Mouse (Mus musculus) macrophage (primary cell): Measurements from ENCODE around the gene Dop1a. TPM values are rescaled to one million over a fixed set of nuclear protein-coding genes. Genes with fewer than 3 reads are reported as not detected.
A peak's percentile ranks its signal among the peaks of the same experiment; 100 is the strongest.

Experiments
- H3K27ac ChIP-seq: fragments of 350-480 bp; formaldehyde crosslinking; 2 replicates; pipeline ENCODE4 v1.9.0; 2021
- H3K36me3 ChIP-seq: fragments of 350-480 bp; formaldehyde crosslinking; 2 replicates; pipeline ENCODE4 v1.9.0; 2021; ENCODE audit errors: inconsistent target
- H3K4me3 ChIP-seq: fragments of 350-480 bp; formaldehyde crosslinking; 2 replicates; pipeline ENCODE4 v1.9.0; 2021; ENCODE audit errors: inconsistent target
- H3K79me2 ChIP-seq: fragments of 350-480 bp; formaldehyde crosslinking; 2 replicates; pipeline ENCODE4 v1.9.0; 2021; ENCODE audit errors: inconsistent target
- WGBS: methylation state at CpG from one replicate; pipeline ENCODE4 v1.1.7; 2026; ENCODE audit warnings: inconsistent platforms; ENCODE audit not compliant: missing documents; 5-methylcytosine and 5-hydroxymethylcytosine counted together
- polyA plus RNA-seq: library from polyadenylated mRNA; stranded (reverse); fragments of 250-400 nt; gene quantifications from 3 replicates; pipeline ENCODE4 v1.2.4, GENCODE M21; 2018; ENCODE audit warnings: inconsistent platforms

Gene Dop1a
- polyA plus RNA-seq, 1 experiment from 2014 or later = 10.7 TPM

- Histone ChIP-seq H3K4me3 (no peak overlapping the region), H3K27ac (no peak overlapping the region), H3K79me2 (no peaks in the 10 kb centered on the region), H3K36me3 (peaks cover 27% of the 10 kb centered on the region)
- 86% methylated on average over 3 of the region's 3 CpGs for WGBS
Observed at GRCm38 (mm10) chr9:86543451-86543850, 76.5 kb downstream of the Dop1a start.

- Histone ChIP-seq H3K4me3 (no peak overlapping the region), H3K36me3 (peaks cover 35% of the 10 kb centered on the region), H3K27ac (peak overlapping the region; percentile 17; the same call in 1 of the 2 replicates), H3K79me2 (no peaks in the 10 kb centered on the region)
- 0% methylated on average over 1 of the region's 1 CpGs for WGBS
Observed at GRCm38 (mm10) chr9:86544559-86544958, 77.6 kb downstream of the Dop1a start.

GRCm38 (mm10) chr9:86549637-86550162 is 82.7 kb downstream of the Dop1a start:
- Histone ChIP-seq H3K27ac (no peak overlapping the region), H3K4me3 (no peak overlapping the region), H3K79me2 (no peaks in the 10 kb centered on the region), H3K36me3 (peaks cover 61% of the 10 kb centered on the region)
- 95% methylated on average over 5 of the region's 5 CpGs for WGBS

GRCm38 (mm10) chr9:86550717-86551116 is 83.8 kb downstream of the Dop1a start:
- Histone ChIP-seq H3K79me2 (no peaks in the 10 kb centered on the region), H3K27ac (no peak overlapping the region), H3K4me3 (no peak overlapping the region), H3K36me3 (peaks cover 72% of the 10 kb centered on the region)
- WGBS = 96% methylated on average over 3 of the region's 3 CpGs

GRCm38 (mm10) chr9:86553886-86554285 is 86.9 kb downstream of the Dop1a start:
- 91% methylated on average over 9 of the region's 9 CpGs for WGBS
- Histone ChIP-seq H3K79me2 (no peaks in the 10 kb centered on the region), H3K27ac (no peak overlapping the region), H3K36me3 (peaks cover 71% of the 10 kb centered on the region), H3K4me3 (no peak overlapping the region)

- Histone ChIP-seq H3K79me2 (no peaks in the 10 kb centered on the region), H3K27ac (no peak overlapping the region), H3K36me3 (peaks cover 69% of the 10 kb centered on the region), H3K4me3 (no peak overlapping the region)
- 98% methylated on average over 4 of the region's 4 CpGs for WGBS
Observed at GRCm38 (mm10) chr9:86554641-86555040, 87.7 kb downstream of the Dop1a start.

- H3K79me2 ChIP-seq = no peaks in the 10 kb centered on the region
- peaks cover 52% of the 10 kb centered on the region for H3K36me3 ChIP-seq
- H3K4me3 ChIP-seq = no peak overlapping the region
- H3K27ac ChIP-seq = no peak overlapping the region
- 82% methylated on average over 3 of the region's 3 CpGs for WGBS
Observed at GRCm38 (mm10) chr9:86560543-86560942, 93.6 kb downstream of the Dop1a start.

- Histone ChIP-seq H3K79me2 (no peaks in the 10 kb centered on the region; the same call in 1 of the 2 replicates), H3K36me3 (peaks cover 26% of the 10 kb centered on the region), H3K27ac (no peak overlapping the region), H3K4me3 (no peak overlapping the region)
- WGBS = 90% methylated on average over 3 of the region's 3 CpGs
Observed at GRCm38 (mm10) chr9:86569314-86569910, 102.5 kb downstream of the Dop1a start.

GRCm38 (mm10) chr9:86570261-86570890 is 103.4 kb downstream of the Dop1a start:
- H3K36me3 ChIP-seq = peaks cover 17% of the 10 kb centered on the region; the same call in 1 of the 2 replicates
- 91% methylated on average over 10 of the region's 10 CpGs for WGBS
- peak overlapping the region; percentile 62; the same call in 1 of the 2 replicates for H3K4me3 ChIP-seq
- no peak overlapping the region for H3K27ac ChIP-seq
- no peaks in the 10 kb centered on the region; the same call in 1 of the 2 replicates for H3K79me2 ChIP-seq

GRCm38 (mm10) chr9:86570946-86571345 is 104.0 kb downstream of the Dop1a start:
- Histone ChIP-seq H3K79me2 (no peaks in the 10 kb centered on the region; the same call in 1 of the 2 replicates), H3K27ac (no peak overlapping the region), H3K4me3 (peak overlapping the region; percentile 62), H3K36me3 (peaks cover 16% of the 10 kb centered on the region; the same call in 1 of the 2 replicates)
- WGBS = 29% methylated on average over 8 of the region's 8 CpGs

GRCm38 (mm10) chr9:86571540-86572135 is 104.7 kb downstream of the Dop1a start, which contains the start of the genes Pgm3 and Rwdd2a:
Pgm3 (minus strand) TSS chr9:86571842.
Rwdd2a (plus strand) TSS chr9:86571991.
- Histone ChIP-seq H3K36me3 (peaks cover 15% of the 10 kb centered on the region; the same call in 1 of the 2 replicates), H3K79me2 (no peaks in the 10 kb centered on the region; the same call in 1 of the 2 replicates), H3K4me3 (peak within 1 kb of the TSS; percentile 62), H3K27ac (no peak within 1 kb of the TSS)
- WGBS = under 1% methylated on average over 54 of the region's 59 CpGs

GRCm38 (mm10) chr9:86572196-86572595 is 105.2 kb downstream of the Dop1a start:
- WGBS = 1% methylated on average over 25 of the region's 25 CpGs
- H3K4me3 ChIP-seq = peak overlapping the region; percentile 43
- peaks cover 12% of the 10 kb centered on the region; the same call in 1 of the 2 replicates for H3K36me3 ChIP-seq

GRCm38 (mm10) chr9:86572636-86573291 is 105.8 kb downstream of the Dop1a start:
- Histone ChIP-seq H3K4me3 (peak overlapping the region; percentile 43), H3K79me2 (no peaks in the 10 kb centered on the region; the same call in 1 of the 2 replicates), H3K27ac (no peak overlapping the region), H3K36me3 (peaks cover 12% of the 10 kb centered on the region; the same call in 1 of the 2 replicates)
- 5% methylated on average over 13 of the region's 13 CpGs for WGBS

More at GRCm38 (mm10) chr9:86572196-86572595, 105.2 kb downstream of the Dop1a start:
- Histone ChIP-seq H3K27ac (no peak overlapping the region), H3K79me2 (no peaks in the 10 kb centered on the region; the same call in 1 of the 2 replicates)
